Mouse (Mus musculus): ENCODE results near the gene Mkrn1. TPM values are rescaled to one million over a fixed set of nuclear protein-coding genes. Genes with fewer than 3 reads are reported as not detected.
"Not testable (repeated sequence)": the region's sequence is repeated elsewhere in the genome, so short reads cannot be mapped to it uniquely, and the experiment has no call there.

Mkrn1 gene
- polyA plus RNA-seq, 1 experiment from 2014 or later: 46.4 TPM

GRCm38 (mm10) chr6:39442786-39443287 lies 22.6 kb upstream of the Mkrn1 start:
- Histone ChIP-seq H3K27me3 (replicated peaks; ENCODE audit: low read depth, poor library complexity, severe bottlenecking) (no peaks in the 10 kb centered on the region), H3K4me3 (no peak overlapping the region), H3K9me3 (no peaks in the 10 kb centered on the region), H3K36me3 (replicated peaks) (no peaks in the 10 kb centered on the region), H3K4me1 (no peaks in the 10 kb centered on the region), H3K27ac (replicated peaks) (no peak overlapping the region)
- no peak for DNase-seq (ENCODE audit: low spot score)

- DNase-seq (ENCODE audit: low spot score): no peak
- Histone ChIP-seq H3K4me3 (no peak overlapping the region), H3K36me3 (replicated peaks) (no peaks in the 10 kb centered on the region), H3K27ac (replicated peaks) (no peak overlapping the region), H3K9me3 (no peaks in the 10 kb centered on the region), H3K27me3 (replicated peaks; ENCODE audit: low read depth, poor library complexity, severe bottlenecking) (no peaks in the 10 kb centered on the region), H3K4me1 (no peaks in the 10 kb centered on the region)
Measured at GRCm38 (mm10) chr6:39440207-39440606, 19.9 kb upstream of the Mkrn1 start.

DNA sequence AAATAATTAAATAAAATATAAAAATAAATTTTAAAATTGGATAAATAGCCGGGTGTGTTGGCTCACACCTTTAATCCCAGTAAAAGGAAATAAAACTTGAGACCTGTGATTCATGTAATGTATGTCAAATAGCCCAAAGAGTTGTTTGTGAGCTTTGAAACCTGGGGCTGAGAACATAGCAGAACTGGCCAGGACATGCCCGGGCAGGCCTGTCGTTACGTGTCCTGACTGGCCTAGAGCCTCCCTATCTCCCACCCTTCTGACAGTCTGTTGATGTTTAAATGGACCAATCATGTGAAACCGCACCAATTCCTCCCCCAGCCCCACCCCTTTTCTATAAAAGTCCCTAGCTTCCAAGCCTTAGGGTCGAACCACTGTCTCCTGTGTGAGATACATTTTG lies 17.3 kb upstream of the Mkrn1 start:
- 90% methylated on average over 6 of the region's 6 CpGs for WGBS
- H3K9me3 ChIP-seq; H3K27me3 ChIP-seq (replicated peaks; ENCODE audit: low read depth, poor library complexity, severe bottlenecking); H3K4me3 ChIP-seq; H3K27ac ChIP-seq (replicated peaks); H3K4me1 ChIP-seq; H3K36me3 ChIP-seq (replicated peaks); DNase-seq (ENCODE audit: low spot score): not testable (repeated sequence)

DNA sequence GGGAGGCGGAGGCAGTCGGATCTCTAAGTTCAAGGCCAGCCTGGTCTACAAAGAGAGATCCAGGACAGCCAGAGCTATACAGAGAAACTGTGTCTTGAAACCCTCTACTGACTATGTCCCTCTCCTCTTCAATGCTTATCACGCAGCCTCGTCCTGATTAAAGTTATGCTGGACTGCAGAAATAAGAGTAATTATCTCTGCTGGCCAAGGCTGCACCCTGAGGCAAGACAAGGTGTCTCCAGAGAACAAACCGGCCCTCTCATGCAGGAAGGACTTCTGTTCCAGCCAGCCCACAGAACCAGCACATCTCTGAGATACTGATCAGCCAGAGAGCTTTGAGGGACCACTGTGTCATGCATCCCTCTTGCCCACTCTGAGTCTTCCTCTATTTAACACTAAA lies 15.6 kb upstream of the Mkrn1 start:
- H3K4me3 ChIP-seq: no peak overlapping the region
- H3K4me1 ChIP-seq: no peaks in the 10 kb centered on the region
- H3K36me3 ChIP-seq (replicated peaks): no peaks in the 10 kb centered on the region
- 82% methylated on average over 5 of the region's 5 CpGs for WGBS
- DNase-seq (ENCODE audit: low spot score): no peak
- H3K9me3 ChIP-seq: no peaks in the 10 kb centered on the region
- no peaks in the 10 kb centered on the region for H3K27me3 ChIP-seq (replicated peaks; ENCODE audit: low read depth, poor library complexity, severe bottlenecking)
- H3K27ac ChIP-seq (replicated peaks): no peak overlapping the region

GRCm38 (mm10) chr6:39434886-39435492 lies 14.7 kb upstream of the Mkrn1 start:
- H3K27ac ChIP-seq (replicated peaks): no peak overlapping the region
- no peaks in the 10 kb centered on the region for H3K4me1 ChIP-seq
- H3K27me3 ChIP-seq (replicated peaks; ENCODE audit: low read depth, poor library complexity, severe bottlenecking): no peaks in the 10 kb centered on the region
- no peaks in the 10 kb centered on the region for H3K9me3 ChIP-seq
- no peak overlapping the region for H3K4me3 ChIP-seq
- WGBS: 63% methylated on average over 2 of the region's 2 CpGs
- H3K36me3 ChIP-seq (replicated peaks): no peaks in the 10 kb centered on the region
- peak; percentile 24 for DNase-seq (ENCODE audit: low spot score)

- H3K4me1 ChIP-seq: no peaks in the 10 kb centered on the region
- H3K9me3 ChIP-seq: no peaks in the 10 kb centered on the region
- no peak for DNase-seq (ENCODE audit: low spot score)
- 84% methylated on average over 2 of the region's 2 CpGs for WGBS
- no peak overlapping the region for H3K27ac ChIP-seq (replicated peaks)
- no peak overlapping the region for H3K4me3 ChIP-seq
- H3K36me3 ChIP-seq (replicated peaks): no peaks in the 10 kb centered on the region
- no peaks in the 10 kb centered on the region for H3K27me3 ChIP-seq (replicated peaks; ENCODE audit: low read depth, poor library complexity, severe bottlenecking)
Measured at GRCm38 (mm10) chr6:39434111-39434885, 14.0 kb upstream of the Mkrn1 start.

DNA sequence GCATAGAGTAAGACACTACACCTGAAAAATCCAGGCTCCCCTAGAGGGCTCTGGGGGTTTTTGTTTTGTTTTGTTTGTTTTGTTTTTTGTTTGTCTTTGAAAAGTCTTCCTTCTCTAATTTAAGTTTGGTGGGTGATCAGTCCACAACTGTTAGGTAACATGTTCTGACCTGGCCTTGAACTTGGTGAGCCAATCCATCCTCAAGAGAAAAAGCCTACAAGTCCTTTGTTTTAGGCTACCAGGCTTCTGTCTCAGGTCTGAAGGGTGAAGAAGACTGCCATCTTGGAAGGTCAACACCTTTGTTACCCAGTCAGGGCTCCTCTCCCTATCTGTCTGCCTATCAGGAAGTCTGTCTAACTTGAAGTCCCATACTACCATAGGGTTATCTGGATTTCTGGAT lies 13.4 kb upstream of the Mkrn1 start:
- no peak overlapping the region for H3K4me3 ChIP-seq
- no peaks in the 10 kb centered on the region for H3K9me3 ChIP-seq
- H3K36me3 ChIP-seq (replicated peaks): no peaks in the 10 kb centered on the region
- no peaks in the 10 kb centered on the region for H3K27me3 ChIP-seq (replicated peaks; ENCODE audit: low read depth, poor library complexity, severe bottlenecking)
- DNase-seq (ENCODE audit: low spot score): no peak
- no peak overlapping the region for H3K27ac ChIP-seq (replicated peaks)
- H3K4me1 ChIP-seq: no peaks in the 10 kb centered on the region

- H3K4me1 ChIP-seq: no peaks in the 10 kb centered on the region
- H3K4me3 ChIP-seq: no peak overlapping the region
- no peaks in the 10 kb centered on the region for H3K27me3 ChIP-seq (replicated peaks; ENCODE audit: low read depth, poor library complexity, severe bottlenecking)
- no peak overlapping the region for H3K27ac ChIP-seq (replicated peaks)
- DNase-seq (ENCODE audit: low spot score): no peak
- WGBS: 87% methylated on average over 4 of the region's 4 CpGs
- H3K9me3 ChIP-seq: no peaks in the 10 kb centered on the region
- no peaks in the 10 kb centered on the region for H3K36me3 ChIP-seq (replicated peaks)
Measured at GRCm38 (mm10) chr6:39433174-39433573, 12.9 kb upstream of the Mkrn1 start.

DNA sequence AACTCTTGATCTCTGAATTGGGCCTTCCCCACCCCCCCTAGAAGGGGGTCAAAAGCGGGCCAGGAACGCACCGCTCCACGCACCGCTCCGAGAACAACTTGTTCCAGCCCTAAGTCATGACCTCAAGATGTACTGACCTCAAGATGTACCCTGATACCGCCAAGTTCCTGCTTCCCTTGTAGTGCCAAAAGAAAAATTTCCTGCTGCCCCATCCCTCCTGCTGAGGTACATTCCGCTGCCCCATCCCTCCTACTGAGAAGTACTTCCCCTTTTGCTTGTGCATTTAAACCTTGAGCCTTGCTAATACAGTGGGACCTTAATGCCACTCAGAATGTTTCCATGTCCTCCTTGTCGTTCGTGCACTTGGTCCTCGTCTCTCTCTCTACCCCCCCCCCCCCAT lies 10.5 kb upstream of the Mkrn1 start:
- Histone ChIP-seq H3K27ac (replicated peaks) (no peak overlapping the region), H3K4me3 (no peak overlapping the region), H3K4me1 (no peaks in the 10 kb centered on the region), H3K9me3 (no peaks in the 10 kb centered on the region), H3K36me3 (replicated peaks) (no peaks in the 10 kb centered on the region), H3K27me3 (replicated peaks; ENCODE audit: low read depth, poor library complexity, severe bottlenecking) (no peaks in the 10 kb centered on the region)
- DNase-seq (ENCODE audit: low spot score): no peak
- 73% methylated on average over 11 of the region's 11 CpGs for WGBS

- H3K9me3 ChIP-seq: no peaks in the 10 kb centered on the region
- WGBS: 81% methylated on average over 6 of the region's 6 CpGs
- H3K36me3 ChIP-seq (replicated peaks): no peaks in the 10 kb centered on the region
- DNase-seq (ENCODE audit: low spot score): no peak
- no peak overlapping the region for H3K27ac ChIP-seq (replicated peaks)
- no peak overlapping the region for H3K4me3 ChIP-seq
- H3K27me3 ChIP-seq (replicated peaks; ENCODE audit: low read depth, poor library complexity, severe bottlenecking): no peaks in the 10 kb centered on the region
- H3K4me1 ChIP-seq: no peaks in the 10 kb centered on the region
Measured at GRCm38 (mm10) chr6:39429007-39429788, 8.9 kb upstream of the Mkrn1 start.

GRCm38 (mm10) chr6:39427276-39428003 lies 7.2 kb upstream of the Mkrn1 start:
- no peaks in the 10 kb centered on the region for H3K9me3 ChIP-seq
- 76% methylated on average over 4 of the region's 4 CpGs for WGBS
- H3K4me1 ChIP-seq: no peaks in the 10 kb centered on the region
- H3K36me3 ChIP-seq (replicated peaks): no peaks in the 10 kb centered on the region
- no peak for DNase-seq (ENCODE audit: low spot score)
- no peaks in the 10 kb centered on the region; the same call in 1 of the 2 replicates for H3K27me3 ChIP-seq (replicated peaks; ENCODE audit: low read depth, poor library complexity, severe bottlenecking)
- no peak overlapping the region for H3K27ac ChIP-seq (replicated peaks)
- H3K4me3 ChIP-seq: no peak overlapping the region

DNA sequence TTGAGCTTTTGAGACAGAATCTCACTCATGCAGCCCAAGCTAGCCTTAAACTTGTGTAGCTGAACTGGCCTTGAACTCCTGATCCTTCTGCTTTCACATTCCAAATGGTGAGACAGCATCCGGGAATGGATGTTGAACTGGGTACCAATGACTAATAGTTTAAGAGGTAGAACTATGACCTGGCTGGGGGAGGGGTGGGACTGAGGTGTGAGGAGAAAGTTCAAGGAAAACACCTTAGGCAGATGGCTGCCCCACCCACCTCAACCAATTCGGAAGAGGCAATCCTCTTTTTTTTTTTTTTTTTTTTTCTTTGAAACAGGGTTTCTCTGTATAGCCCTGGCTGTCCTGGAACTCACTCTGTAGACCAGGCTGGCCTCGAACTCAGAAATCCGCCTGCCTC lies 6.5 kb upstream of the Mkrn1 start:
- no peaks in the 10 kb centered on the region for H3K4me1 ChIP-seq
- DNase-seq (ENCODE audit: low spot score): no peak
- no peaks in the 10 kb centered on the region for H3K9me3 ChIP-seq
- H3K4me3 ChIP-seq: no peak overlapping the region
- no peak overlapping the region for H3K27ac ChIP-seq (replicated peaks)
- H3K27me3 ChIP-seq (replicated peaks; ENCODE audit: low read depth, poor library complexity, severe bottlenecking): peaks cover 4% of the 10 kb centered on the region
- WGBS: 87% methylated on average over 4 of the region's 4 CpGs
- no peaks in the 10 kb centered on the region for H3K36me3 ChIP-seq (replicated peaks)

Data from embryonic facial prominence, embryonic 10.5 days (tissue).